Mouse (Mus musculus): ENCODE data around the gene Ptprk.

The Ptprk gene

DNA sequence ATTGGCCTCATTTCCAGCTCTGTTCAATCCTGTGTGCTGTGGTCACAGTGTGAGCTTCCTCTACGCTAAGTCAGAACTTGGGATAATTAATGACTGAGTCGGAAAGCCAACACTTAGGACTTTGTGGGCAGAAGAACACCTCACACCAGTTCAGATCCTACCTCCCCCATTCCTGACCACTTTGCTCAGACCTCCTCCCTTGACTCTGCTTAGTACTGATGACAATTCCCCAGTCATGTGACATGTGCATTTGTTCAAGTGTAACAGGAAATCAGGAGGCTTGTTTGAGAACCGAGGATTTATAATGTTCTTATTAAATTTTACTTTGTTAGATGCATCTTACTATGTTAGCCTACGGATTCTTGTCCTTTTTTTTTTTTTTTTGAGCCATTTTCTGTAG, 224.6 kb downstream of the Ptprk start:
- DNase-seq (ENCODE audit: low spot score) = no peak

DNA sequence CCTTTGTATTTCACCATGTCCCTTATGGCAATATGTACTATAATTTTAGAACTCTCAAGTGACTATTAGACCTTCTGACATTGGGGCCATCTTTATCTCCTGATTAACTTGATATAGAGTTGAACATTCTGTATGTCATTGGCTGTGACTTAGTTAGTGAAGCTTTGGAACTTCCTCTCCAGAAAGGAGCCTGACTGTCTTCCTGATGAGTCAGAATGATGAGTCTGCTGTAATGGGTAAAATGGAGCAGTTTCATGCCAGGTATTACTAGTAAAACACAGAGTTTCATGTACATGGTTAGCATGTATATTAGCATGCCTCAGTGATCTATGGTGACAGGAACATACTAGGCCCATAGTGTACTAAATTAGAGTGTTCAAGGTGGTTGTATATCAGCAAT, 229.2 kb downstream of the Ptprk start:
- DNase-seq (ENCODE audit: low spot score) = no peak

DNA sequence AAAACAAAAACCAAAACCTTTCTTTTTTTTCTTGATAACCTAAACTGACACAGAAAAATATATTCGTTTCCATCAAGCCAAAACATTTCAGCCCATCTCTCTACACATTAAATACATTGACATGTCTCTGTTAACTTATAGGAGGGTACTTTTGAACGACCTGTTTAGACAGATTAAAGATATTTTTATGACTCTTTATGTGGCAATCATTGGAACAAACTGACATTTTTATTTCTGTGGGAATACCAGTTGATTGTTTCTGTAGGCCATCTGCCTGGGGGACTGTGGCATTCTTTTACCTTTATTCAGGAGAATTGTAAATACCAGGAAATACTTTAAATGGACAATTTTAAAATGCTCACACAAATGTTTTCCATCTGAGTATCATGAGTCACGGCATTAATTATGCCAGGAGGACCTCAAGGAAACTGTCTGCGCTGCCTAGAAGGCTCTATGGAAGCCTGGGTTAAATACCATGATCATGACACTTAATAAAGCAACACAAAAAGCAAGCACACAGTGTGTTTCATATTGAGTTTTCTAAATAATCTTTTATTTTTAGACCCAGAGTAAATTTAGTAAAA, 229.8 kb downstream of the Ptprk start:
- no peak for DNase-seq (ENCODE audit: low spot score)

DNA sequence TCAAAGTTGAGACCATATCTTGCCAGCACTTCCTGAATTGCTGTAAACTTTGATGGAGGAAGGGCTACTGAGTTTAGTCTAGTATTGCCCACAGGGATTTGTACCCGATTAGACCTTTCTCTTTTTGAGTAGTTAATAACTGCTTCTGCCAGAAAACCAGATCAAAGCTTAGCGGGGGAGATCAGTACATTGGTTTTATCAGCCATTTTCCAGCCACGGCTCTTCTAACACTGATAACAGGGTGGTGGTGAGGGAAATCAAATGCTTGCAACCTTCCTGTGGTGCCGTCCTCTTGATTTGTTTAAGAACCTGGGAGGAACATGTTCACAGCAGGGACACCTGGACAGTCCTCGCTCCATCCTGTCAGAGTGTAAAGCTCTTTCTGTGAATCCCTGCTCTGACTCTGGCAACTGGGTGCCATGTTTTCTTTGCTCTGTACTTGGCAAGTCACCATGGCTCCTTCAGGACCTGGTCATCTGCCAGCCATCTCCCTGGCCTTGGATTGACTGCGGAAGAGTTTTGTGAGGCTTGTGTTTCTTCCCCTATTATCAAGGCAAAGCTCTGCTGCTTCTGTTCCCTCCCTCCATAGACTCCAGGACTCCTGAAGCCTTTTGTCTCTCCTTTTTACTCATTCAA, 231.9 kb downstream of the Ptprk start:
- peak; percentile 12 for DNase-seq (ENCODE audit: low spot score)

DNA sequence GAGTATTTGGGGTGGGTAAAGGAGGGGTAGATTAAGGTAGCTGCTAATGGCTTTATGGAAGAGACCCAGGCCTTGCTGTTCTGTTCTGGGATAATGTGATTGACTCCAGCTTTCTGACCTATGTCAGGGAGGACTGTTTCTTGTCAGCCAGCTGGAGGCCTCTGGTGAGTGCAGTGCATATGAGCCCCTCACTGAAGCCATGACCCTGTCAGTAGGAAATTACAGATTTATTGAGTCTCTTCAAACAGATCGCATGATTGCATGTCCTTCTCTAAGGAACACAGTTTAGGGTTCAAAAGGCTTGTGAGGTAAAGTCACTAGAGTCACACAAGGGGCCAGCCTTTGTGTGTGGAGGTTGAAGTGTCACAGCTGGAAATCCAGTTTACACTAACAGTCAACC, 236.7 kb downstream of the Ptprk start:
- DNase-seq (ENCODE audit: low spot score) = no peak

DNA sequence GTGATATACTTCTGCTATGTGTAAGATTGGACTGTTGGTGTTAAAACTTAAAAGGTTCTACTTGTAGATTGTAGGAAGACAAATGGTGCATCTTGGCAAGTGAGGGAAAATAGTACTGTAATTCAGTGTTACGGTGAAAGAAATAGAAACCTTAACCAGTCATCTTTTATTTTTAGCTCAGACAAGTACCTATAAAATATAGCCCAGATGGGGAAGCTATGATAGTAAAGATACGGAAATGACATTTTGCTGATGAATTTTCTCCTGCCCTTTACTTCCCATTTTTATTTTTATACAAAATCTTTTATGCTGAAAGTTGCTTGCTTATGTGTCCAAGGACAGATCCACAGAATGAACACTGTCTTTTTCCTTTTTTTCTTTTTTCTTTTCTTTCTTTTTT, 248.4 kb downstream of the Ptprk start:
- no peak for DNase-seq (ENCODE audit: low spot score)

DNA sequence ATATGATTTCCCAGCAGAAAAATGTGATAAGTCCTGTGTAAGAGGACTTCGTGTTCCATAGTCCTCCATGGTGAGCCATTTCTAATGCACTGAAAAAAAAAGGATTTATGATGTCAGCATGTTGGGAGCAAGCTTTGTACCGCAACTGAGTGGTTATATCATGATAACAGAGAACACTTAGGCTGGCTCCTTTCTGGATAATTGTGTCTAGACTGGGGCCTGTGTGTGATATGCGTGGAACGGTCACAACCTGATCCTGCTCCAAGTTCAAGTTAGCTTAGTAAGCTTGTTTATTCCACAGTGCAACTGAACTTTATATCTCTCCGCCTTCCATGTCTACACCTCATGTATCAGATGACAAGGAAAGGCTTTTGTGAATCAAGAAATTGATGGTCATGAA, 260.6 kb downstream of the Ptprk start:
- DNase-seq (ENCODE audit: low spot score) = no peak

DNA sequence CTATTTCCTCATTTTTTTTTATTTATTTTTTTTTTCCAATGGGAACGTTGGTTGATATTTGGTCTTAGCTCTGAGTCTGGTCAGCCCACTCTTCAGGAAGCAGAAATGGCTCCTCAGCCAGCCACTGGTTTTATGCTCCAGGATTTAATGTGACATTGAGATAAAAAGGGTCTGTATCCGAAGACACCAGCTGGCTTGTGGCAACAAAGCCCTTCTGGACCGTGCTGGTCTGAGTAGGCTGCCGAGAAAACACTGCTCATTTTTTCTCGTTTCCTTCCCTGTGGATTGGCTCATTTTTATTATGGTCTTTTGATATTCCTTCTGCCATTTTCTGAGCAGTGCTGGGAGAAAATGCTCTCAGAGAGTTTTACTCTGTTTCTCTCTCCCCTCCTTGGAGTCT, 263.9 kb downstream of the Ptprk start:
- no peak for DNase-seq (ENCODE audit: low spot score)

DNA sequence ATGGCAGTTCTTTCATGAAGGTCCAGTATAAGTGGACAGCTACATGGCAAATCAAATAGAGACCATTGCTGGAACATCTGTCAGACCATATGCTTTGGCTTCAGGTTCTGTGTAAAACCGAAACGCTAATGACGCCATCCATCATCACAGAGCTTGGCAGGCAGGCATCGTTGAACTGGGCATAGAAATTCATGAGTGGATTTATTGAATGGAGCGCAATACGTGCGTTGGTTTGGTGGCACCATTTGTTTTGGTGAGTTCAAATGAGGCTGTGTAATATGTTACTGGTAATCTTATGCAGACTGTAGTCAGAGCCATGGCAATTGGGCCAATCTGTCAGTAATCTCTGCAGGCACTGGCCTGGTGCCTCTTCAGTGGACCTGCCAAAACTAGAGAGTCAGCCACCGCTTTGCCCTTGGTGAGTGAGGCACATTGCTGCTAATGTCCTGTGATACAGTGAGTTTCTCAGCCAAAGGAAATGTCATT, 270.6 kb downstream of the Ptprk start:
- no peak for DNase-seq (ENCODE audit: low spot score)

DNA sequence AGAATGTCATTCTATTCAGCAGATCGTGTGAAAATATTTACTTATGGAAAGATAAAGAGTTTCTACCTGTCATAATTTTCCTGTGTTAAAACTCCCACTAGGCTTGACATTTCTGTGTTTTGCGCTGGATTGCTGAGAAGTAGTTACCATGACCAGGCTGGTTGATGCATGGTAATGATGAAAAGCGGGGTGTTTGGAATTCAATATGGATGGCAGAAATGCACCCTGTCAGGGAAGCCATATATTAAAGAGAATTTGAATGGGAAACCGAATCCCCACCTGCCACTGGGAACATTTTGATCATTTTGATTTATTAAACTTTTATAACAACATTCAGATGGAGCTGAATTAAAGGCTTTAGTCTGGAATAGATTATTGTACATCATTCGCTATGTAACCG, 290.7 kb downstream of the Ptprk start:
- no peak for DNase-seq (ENCODE audit: low spot score)

DNA sequence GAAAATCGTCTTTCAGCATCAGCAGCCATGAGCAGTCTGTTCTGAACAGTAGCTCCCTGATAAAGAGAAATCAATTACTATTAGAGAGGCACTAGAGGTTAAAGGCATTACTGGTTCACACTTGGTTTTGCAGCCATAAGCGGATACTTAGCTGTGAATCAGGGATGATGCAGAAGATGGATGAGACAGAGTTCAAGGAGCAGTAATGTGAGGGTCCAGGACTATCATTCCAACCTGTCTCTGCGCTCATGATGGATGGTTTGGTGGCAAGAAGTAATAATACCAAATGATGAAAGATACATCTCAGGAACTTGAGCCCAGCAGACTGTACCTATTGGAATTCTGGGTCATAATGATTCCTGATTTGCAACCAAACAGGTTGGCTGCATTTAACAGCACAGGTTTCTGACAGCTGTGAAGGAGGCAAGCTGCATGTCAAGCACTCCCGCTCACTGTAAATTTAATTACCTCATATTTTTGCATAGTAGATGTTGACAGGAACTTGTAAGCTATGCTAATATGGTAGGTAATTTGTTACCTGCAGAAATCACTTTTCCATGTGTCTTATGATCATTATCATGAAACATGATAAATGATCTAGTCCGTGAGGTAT, 291.6 kb downstream of the Ptprk start:
- DNase-seq (ENCODE audit: low spot score) = no peak

DNA sequence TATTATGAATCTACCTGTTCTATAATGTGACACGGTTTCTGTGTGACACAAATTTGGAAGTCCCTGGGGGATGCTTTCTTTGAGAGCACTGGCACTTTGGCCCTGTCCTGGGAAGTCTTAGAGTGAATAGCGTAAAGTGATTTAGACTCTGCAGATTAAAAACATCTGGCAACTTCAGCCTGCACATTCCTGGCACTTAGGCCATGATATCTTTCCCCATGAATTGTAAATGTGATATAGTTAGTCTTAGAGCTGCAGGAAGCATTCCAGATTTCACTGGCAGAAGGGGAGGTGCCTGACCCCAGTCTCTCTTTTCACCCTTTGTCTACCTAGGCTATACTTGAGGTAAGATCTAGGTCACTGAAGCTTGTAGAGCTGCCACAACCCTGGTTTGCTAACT, 295.2 kb downstream of the Ptprk start:
- DNase-seq (ENCODE audit: low spot score) = no peak

DNA sequence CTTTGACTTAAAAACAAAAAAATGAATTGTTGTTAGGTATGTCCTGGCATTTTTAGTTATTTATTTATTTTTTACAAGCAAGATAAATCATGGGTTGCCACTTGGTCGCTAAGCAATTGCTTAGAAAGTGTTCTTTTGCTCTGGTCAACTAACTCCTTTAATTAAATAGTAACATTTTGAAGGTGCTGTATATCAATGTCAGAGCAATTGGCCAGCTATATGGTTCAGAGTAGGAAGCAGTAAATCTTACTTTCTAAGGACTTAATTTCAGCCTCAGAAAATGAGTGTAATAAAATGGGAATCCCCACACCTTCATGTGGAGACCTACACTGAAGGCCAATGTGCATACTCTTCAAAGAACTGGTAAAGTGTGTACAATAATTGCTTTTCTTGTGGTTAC, 300.3 kb downstream of the Ptprk start:
- no peak for DNase-seq (ENCODE audit: low spot score)

DNA sequence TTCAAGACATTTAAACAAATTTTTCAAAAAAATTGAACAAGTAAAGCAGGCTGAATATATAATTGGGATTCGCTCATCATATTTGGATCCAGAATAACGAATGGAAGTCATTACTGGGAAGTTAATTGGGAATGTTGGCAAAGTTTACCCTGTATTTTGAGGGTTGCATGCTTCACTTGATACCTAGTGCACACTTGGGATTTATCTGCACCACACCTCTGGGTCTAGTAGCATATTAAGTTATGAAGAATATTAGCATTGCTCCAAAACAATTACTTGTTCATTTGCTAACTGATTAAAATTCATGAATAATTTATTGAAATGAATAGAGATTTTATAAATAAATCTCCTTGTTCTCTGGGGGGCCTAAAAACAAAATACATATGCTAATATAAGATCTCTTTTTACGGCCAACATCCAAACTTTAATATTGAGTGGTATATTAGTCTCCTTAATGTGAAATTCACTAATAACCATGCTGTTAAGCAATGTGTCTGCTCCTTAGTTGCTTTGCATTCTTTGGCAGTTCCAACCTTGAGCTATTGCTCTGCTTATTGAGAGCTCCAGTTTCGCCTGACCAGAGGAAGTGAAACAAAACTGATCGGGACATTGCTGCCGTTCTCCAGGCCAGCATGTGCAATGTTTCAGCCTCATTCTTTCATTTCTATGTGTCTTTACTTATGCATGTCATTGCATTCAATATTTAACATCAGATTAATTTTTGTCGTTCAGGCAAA, 305.3 kb downstream of the Ptprk start:
- DNase-seq (ENCODE audit: low spot score) = no peak

DNA sequence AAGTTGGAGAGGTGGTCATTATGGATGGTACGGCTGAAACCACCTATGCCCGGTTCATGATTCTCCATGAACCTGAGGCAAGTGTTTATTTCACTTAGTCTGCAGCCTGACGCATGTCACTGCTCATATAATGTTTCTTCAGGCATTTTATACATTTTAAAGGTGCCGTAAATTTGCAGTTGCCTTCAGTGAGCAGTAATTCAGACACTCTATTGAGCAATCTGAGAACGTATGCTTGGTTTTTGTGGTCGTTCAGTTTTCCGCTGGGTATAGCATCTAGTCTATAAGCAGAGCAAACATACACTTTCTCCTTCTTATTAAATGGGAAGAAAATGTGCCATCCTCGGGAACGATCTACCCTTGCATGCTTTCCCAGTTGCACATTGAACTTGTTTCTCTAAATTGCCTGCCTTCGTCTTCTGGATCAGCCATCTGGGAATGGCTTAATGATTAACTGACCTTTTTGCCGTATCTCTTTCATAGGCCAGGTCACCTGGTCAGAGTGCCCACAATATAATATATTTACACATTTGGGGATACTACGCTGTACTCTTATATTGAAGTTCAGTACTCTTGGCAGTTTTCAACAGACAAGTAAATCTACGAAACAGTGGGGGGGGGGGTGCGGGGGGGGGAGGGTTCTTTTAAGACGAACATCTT, 313.1 kb downstream of the Ptprk start:
- DNase-seq (ENCODE audit: low spot score) = no peak

DNA sequence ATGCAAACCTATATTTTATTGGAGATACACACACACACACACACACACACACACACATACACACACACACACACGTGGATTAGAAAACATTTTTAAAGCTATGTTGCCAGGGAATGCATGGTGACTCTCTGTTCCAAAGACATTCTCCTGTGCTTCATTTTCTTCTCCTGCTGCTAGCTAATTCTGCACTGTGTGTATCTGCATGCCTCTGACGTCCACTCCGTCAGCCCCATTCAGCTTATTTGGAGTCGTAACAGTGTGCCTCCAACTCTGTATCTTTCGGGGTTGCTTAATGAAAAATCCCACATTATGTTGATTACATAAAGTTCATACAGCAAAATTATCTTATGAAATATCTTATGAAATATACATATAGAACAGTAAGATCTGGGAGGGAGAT, 316.5 kb downstream of the Ptprk start:
- DNase-seq (ENCODE audit: low spot score) = no peak

DNA sequence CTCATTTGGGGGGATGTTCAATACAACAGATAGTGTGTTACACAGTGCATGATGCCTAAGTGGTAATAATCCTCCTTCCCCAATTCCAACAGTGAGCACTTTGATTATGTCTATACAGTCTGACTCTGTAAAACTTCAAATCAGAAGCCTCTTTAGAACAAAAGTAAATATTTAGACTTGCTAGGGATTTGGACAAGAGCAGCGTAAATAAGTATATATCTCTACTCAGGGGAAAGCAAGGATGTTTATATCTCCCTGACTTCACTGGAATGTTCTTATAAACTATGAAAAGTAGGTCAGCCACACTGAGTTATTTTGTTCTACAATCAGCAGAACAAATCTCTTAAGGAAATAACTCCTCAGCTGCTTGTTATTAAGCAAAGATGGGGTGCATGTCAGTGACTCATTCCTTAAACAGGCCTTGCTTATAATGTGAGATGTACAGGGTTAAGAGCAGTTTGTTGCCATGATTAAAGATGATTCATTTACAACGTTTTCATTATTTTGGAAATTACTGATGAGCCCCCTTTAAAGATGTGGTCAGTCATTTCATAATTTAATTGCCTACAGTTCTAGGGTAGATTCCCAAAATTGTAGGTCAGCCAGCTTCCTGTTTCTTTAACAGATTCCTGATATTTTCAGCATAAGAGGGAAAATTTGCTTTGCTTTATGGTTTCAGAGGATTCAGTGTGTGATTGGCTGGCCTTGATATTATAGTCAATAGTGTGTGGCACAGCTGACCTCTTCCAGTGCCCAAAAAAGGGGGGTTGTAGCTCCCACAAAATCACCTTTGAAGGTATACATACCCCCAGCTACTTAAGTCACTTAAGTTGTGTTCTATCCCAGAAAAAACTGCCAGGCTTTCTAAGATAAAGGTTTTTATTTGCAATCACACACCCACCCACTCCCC, 321.2 kb downstream of the Ptprk start:
- peak; percentile 61 for DNase-seq (ENCODE audit: low spot score)

DNA sequence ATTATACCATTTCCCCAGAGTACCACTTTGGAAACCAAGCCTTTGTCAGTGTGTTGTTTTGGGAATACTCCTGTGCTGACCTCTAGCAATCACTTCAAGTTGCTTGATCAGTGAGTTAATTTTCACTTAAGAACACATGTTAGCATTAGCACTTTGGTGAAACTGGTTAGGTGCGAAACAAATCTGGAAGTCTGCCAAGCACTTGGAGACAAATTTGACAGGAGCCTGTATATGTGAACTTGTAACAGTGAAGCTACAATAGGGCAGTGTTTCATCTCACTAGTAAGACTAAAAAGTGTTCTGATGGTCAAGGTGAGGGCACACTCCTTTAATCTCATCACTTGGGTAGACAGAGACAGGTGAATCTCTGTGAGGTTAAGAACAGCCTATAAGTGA, 321.9 kb downstream of the Ptprk start:
- peak; percentile 20 for DNase-seq (ENCODE audit: low spot score)

DNA sequence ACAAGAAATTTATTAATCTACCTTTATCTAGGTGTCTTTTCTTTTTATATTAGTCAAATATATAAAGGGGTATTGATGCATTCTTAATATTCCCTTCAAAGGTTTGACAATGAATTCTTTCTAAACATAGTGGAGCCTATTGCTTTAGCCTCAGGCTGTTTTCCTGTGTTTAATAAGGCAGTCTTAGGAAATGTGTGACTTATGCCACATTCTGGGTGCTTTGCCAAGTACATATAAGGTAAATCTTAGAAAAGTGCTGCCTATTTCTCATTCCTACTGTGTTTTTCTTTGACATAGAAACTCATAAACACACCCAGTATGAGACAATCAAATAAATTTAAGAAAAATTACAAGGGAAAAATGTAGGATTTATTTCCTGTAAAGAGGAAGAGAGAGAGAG, 327.2 kb downstream of the Ptprk start:
- DNase-seq (ENCODE audit: low spot score) = no peak

DNA sequence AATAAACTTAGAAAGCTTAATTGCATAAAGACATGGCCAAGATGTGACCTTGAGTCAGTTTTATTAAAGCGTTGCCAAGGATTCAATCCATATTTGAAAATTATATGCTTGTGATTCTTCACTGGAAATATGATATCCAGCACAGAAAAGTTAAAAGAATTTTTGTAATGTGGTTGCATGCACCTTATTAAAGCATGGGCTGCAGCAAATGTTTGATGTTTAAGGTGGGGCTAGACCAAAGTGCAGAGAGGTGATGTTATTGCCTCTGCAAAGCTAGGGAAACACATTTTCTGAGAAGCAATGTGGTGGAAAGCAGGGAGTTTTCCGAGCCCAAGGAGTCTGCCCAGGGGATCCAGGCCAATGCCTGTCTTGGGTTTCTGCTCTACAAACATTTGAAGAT, 334.4 kb downstream of the Ptprk start:
- no peak for DNase-seq (ENCODE audit: low spot score)

DNA sequence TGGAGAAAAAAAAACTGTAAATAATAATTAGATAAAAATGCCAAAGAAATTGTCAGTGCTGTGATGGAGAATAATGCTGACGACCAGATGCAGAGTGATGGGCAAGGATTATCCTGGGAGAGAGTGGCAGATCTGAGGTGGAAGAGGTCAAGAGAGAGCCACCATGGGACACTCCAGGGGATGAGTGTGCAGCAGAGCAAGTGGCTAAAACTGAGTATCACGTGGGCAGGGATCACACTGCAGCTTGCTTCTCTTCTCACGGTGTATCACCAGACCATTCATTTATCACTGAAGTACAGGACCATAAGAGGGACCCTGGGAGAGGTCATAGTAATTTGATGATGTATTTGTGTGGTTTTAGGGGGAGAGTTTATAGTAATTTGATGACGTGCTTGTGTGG, 340.2 kb downstream of the Ptprk start:
- no peak for DNase-seq (ENCODE audit: low spot score)

DNA sequence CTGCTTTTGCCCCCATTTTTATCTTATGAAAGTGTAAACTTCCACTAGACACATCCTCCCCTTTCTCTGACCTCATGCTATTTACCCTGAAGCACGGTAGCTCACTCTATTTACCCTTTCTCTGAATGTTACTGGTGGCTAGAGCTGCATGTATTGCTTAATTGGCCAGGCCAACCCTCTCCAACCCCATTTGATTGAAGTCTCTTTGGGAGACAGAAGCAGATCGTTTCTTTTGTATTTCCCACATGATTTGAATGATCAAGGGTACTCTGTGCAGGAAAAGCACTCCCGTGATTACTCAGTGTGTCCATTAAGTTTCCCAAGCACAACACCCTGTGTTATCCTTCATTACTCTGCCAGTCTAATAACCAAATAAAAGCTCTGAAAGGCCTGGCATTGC, 348.0 kb downstream of the Ptprk start:
- DNase-seq (ENCODE audit: low spot score) = no peak
